Mouse (Mus musculus): Measurements from ENCODE around the gene Zfp691.

DNA sequence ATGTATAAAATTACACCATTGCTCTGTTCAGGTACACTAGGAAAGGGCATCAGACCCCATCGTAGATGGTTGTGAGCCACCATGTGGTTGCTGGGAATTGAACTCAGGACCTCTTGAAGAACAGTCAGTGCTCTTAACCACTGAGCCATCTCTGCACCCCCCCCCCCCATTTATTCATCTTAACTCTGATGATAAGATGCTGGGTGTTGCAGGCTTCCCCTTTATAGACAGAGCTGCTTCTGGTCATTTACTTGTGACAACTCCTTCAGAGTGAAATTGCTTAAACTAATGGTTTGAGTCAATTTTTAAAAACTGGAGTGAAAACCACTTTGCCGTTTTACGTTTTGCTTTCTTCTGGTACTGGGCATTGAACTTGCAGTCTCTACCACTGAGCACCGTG lies 18.8 kb upstream of the Zfp691 start:
- TF ChIP-seq CTCF (IDR thresholded peaks at IDR 0.05; ENCODE audit: low read depth, low read length): no peak
- no peak for TF ChIP-seq POLR2A (IDR thresholded peaks at IDR 0.05; ENCODE audit: extremely low read depth, insufficient read depth, low read length)
